Mouse (Mus musculus): ENCODE measurements around the gene Mmel1.

Mmel1 gene

DNA sequence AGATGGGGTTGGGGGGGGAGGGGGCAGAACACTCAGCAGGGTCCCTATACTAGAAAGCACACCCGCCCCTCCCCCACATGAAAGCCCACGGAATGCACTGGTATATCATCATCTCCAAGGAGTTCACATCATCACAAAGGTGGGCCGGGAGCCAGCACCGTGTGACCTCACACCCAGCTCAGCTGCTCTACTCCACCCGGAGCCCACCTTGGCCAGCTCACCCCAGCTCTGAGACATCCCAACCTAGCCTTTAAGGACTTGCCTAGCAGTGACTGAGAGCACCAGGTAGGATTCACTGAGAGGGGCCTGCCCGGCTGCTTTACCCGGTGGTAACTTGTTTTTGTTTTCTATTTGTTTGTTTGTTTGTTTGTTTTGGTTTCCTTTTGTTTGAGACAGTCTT lies at the start of gene Mmel1:
TSS of gene Mmel1 (plus strand) at position 146 of the 400 bp plus-strand sequence.
- no peak for DNase-seq

DNA sequence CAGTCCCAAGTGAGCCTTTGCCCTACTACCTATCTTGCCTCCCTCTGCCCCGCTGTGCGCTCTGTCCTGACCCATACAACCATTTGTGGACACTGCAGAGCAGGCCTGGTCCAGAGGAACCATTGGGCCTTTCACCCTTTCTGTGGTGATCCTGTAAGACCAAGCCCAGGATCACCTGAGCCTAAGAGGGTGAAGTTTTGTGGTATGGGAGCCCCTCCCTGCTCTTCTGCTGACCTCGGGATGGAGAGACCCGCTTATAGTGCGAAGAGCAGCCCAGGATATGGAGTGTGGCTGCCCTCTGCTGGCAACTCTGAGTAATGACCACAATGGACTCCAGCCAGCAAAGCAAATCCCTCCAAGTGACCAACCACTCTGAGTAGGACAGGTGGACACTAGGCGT lies 43.7 kb upstream of the Mmel1 start:
- DNase-seq = peak; percentile 81 to 89

DNA sequence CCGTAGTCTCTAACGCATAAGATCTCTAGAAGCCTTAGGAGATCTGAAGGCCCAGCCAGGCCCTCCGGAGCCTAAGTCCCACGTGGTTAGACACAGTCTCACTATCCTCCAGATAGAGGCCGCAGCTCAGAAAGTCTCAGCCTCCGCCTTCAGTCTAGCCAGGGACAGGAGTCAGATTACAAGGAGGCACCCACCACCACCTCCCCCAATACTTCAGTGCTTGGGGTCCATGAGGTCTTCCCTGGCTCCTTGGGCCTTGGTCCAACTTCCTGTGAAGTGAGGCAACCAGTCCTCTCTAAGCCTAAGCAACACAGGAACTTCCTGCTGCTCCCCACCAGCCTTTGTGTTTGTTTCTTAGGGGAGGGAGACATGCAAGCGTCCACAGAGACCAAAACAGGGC lies 43.2 kb upstream of the Mmel1 start:
- peak in 1 of 2 experiments; percentile 35 for DNase-seq

DNA sequence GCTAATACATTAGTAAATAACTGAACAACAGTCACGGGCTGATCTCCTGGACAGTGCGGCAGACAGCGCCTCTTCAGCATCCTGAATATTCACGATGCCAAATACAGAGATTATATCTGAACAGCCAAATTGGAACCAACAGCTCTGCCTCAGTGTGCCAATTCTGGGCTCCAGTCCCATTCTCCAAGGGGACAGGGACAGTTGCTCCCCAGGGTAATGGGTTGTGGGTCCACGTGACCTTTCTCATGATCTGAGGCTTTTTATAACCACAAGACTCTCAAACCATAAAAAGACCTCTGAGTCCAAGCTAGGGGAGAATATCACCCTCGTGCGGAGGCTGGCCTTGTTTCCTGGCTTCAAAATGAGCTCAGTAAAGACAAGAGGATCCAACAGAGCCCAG lies 42.2 kb upstream of the Mmel1 start:
- DNase-seq = peak; percentile 77 to 83

DNA sequence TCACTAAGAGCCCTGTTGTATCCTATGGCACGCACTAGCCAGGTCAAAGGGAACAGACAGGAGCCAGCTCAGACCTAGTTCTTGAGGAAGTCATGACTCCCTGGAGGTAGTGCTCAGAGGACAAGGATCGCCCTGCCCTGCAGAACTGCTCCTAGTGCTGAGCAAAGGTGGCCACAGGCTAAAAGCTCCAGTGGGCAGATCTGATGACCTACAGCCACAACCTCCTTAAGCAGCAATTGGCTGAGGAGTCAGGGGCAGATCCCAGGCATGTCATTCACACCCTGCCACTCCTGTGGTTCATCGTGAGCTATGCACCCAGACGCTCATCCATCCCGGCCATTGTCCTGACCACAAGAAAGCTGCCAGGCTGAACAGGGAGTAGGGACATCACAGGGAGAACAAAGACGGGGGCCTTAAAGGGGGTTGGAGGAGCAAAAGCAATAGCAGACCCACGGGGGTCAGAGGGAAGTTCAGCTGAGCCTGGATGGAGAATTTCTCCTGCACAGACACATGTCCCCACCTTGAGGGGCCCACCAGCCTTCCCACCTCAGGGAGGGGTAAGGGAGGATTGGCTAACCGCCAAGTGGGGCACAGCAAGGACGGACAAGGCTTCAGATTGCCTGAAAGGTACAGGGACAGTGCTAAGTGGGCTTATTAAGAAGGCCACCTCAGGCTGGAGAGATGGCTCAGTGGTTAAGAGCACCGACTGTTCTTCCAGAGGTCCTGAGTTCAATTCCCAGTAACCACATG lies 41.3 kb upstream of the Mmel1 start:
- DNase-seq = peak; percentile 38 to 48

DNA sequence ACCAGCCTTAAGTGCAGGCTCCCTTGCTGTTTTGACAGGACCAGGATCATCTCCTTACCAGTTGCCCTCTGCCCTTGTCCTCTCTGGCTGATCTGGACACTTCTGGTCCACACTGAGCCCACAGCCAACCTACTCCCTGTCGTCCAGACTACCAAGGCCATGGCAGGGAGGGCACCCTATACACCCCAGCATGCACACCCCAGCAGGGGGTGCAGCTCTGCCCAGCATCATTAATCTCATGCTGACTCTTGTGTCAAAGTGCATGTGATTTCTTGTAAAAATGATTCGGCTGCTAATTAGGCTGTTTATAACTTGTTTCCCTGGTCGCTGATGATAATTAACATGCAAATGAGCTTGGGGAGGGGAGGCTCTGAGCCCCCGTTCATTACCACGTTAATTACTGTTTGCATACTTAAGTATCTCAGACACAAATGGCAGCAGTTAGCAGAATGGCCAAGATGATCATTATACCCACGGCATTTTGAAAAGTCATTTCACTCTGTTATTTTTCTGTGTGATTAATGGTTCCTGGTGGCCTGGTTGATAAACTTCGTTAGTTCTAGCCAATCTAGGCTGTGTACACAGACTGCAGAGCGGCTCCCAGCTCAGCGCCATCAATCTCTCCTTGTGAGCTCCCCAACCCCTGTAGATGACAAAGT lies 37.3 kb upstream of the Mmel1 start:
- no peak for DNase-seq

DNA sequence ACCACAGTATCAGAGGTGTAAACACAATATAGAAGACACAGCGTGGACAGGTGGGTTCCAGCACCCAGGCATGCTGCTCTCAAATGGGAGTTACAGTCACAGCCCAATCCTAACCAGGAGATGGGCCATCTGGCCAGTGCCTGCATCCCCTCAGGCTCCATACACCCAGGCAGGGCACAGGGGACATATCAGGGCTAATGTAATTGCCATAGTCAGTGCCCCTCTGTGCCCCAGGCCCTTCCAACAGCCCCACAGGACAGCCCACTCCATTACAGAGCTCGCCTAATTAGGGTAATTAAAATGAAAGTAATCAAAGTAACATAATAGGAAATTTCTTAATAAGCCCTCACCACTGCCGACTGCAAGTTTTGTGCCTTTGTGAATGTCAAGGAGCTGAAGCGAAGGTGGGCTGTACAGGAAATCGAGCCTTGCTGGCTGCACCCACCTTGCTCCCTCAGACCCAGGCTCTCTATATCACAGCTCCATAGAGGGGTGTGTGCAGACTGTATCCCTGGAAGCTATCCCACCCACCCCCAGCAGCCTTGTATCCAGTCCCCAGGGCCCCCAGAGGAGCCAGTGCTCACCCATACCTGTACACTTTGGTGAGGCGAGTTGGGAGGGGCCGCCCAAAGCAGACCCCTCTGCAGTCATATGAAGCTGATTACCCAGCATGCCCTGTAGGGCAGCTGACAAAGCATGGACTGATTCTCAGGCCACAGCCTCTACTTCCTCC lies 33.0 kb upstream of the Mmel1 start:
- no peak for DNase-seq

DNA sequence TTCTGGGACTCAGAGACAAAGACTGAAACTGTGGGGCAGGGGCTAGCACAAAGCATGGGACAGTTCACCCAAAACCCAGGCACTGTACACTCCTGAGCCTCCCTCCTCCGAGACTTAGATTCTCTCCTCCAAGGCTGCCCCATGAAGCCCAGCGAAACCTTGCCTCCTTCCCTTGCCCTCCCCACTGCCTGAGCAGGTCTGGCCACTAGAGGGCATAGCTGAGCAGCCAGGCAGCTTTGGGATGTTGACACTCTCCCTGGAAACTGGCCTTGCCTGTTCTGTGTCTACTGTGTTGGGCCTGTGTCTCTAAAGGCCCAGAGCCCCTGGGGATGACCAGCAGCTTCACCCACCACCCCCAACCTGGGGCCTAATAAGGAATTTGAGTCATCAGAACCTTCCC lies 32.2 kb upstream of the Mmel1 start, which contains the start of gene Ttc34:
TSS of gene Ttc34 (plus strand) at position 290 of the 400 bp plus-strand sequence.
- peak; percentile 72 to 75 for DNase-seq

DNA sequence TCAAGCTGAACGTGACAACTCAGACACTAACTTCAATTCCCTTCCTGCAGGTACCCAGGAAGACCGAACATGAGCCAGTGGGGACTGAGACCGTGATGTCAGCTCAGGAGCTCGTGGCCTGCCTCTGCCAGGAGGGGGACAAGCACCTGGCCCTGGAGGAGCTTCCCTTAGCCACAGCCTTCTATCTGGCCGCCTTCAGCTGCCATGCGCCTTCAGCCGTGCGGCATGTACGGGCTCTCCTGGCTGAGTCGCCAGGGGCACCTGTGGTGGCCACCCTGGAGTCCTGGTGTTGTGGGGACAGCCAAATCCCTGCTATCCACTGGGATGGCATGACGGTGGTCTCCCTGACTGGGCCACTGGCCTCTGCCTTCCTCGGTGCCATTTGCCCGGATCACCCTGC lies 30.6 kb upstream of the Mmel1 start:
- DNase-seq = no peak

DNA sequence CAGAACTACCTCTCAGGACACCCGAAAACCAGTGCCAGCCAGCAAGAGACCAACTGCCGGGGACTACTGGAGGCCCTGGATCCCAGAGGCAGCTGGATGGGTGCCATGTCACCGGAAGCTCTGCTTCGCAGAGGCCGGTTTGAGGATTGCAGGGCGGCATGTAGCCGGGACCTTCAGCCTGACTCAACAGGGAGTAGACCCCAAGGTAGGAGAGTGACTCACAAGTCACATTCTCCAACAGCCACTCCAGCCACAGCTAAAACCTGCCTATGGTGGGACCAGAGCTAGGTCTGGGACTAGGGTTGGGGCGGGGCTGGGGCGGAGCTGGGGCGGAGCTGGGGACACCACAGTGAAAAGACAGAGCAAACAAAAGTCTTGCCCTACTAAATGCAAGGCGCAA lies 30.0 kb upstream of the Mmel1 start:
- no peak for DNase-seq

DNA sequence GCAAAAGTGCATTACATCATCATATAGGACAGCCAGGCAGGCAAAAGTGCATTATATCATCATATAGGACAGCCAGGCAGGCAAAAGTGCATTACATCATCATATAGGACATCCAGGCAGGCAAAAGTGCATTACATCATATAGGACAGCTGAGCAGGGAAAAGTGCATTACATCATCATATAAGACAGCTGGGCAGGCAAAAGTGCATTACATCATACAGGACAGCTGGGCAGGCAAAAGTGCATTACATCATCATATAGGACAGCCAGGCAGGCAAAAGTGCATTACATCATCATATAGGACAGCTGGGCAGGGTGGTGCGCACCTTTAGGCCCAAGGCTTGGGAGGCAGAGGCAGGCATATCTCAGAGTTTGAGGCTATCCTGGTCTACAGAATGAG lies 16.7 kb upstream of the Mmel1 start:
- no peak for DNase-seq

DNA sequence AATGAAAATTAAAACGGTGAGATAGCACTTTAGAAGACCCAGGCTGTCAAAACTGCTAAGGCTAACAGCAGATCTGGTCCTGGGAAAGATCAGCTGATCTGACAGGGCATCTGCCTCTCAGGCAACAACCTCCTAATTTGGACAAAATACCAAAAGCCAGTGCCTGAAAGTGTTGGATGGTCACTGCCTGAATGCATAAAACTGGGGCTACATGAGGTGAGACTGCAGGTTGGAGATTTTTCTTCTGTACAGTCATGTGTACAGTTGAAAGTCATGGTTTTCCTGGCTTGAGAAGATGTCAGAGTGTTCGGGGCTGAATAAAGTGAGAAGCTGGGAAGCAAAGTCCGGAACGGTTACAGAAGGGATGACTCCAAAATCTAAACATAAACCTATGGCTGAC lies 15.5 kb upstream of the Mmel1 start:
- peak in 1 of 2 experiments; percentile 0 for DNase-seq

DNA sequence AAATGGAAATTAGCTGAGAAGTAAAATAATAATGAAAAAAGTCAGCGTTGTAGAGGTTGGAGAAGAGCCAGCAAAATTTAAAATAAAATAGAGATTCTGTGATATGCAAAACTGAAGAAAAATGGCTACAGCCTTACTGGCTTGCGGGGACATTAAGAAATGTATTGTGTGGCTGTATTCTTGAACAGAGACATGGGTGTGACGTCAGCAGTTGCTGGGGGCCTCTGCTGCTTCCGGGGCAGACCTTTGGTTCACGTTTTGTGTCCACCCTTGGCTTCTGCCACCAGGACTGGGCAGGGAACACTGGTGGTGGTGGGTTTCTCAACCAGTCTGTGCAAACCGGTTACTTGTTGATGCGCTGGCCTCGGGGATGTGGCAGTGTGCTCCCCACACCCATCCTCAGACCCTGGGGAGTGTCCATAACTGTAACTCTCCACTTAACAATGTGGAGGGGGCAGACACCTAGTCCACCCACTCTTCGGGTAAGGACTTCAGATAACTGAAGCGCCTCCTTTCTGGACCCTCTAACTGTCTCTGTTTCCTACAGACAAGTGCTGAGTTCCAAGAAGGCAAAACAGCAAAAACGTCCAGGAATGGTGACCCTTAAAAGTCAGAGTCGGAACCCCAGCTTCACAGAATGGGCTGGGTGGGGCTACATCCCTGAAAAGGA lies 14.6 kb upstream of the Mmel1 start:
- DNase-seq = peak in 1 of 2 experiments; percentile 29

DNA sequence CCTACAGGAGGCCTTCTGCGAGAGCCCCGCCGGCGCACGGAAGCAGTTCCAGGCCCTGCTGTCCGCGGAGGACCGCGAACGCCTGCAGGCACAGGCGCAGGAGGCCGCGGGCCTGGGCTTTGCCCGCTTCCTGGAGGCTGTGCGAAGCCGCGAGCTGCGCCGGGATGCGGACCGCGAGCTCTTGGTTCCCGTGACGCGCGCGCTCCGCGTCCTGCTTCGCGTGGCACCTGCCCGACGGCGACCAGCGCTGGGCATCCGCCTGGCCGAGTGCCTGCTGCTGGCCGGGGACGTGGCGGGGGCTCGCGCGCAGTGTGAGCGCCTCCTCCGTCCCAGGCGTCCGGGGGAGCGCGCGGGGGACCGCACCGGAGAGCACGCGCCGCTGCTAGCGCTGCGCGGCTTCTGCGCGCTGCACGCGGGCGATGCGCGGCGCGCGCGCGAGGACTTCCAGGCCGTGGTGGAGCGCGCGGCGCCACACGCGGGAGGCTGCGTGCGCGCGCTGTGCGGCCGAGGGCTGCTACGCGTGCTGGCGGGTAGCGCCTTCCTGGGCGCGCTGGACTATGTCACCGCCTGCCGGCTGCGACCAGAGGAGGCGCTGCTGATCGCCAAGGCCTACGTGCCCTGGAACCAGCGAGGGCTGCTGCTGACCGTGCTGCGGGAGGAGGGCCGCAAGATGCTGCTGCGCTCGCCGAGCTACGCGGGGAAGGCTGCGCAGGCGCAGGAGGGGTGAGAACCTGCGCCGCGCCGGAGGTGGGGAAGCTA lies 13.5 kb upstream of the Mmel1 start:
- DNase-seq = peak; percentile 94 to 95

DNA sequence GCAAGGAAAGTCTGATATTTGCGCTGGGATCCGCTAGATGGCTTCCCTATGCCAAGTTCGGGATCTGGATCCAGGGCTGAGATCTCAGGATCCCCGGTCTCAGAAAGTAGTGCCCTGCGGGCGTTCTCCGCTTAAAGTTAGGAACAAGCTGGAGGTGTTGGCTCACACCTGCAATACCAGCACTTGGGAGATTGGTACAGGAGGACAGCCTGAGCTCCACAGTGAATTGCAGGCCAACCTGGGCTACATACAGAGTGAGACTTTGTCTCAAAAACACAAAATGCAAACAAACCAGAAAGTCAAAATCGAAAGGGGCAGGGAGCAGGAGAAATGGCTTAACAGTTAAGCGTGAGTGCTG lies 12.9 kb upstream of the Mmel1 start:
- DNase-seq = no peak

DNA sequence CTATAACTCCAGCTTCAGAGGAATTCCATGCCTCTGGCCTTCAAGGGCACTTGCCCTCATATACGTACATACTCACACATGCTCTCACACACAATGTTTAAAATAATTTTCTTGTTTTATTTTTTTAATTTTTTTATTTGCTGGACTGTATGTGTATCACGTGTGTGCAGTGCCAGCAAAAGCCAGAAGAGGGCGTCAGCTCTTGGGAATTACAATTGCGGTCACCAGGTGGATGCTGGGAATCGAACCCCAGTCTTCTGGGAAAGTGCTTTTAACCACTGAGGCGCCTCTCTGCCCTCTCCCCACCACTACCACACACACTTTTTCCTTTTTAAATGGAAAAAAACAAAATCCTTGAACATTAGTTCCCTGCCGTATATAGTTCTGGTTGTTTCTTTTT lies 12.5 kb upstream of the Mmel1 start:
- DNase-seq = peak; percentile 39 to 58

DNA sequence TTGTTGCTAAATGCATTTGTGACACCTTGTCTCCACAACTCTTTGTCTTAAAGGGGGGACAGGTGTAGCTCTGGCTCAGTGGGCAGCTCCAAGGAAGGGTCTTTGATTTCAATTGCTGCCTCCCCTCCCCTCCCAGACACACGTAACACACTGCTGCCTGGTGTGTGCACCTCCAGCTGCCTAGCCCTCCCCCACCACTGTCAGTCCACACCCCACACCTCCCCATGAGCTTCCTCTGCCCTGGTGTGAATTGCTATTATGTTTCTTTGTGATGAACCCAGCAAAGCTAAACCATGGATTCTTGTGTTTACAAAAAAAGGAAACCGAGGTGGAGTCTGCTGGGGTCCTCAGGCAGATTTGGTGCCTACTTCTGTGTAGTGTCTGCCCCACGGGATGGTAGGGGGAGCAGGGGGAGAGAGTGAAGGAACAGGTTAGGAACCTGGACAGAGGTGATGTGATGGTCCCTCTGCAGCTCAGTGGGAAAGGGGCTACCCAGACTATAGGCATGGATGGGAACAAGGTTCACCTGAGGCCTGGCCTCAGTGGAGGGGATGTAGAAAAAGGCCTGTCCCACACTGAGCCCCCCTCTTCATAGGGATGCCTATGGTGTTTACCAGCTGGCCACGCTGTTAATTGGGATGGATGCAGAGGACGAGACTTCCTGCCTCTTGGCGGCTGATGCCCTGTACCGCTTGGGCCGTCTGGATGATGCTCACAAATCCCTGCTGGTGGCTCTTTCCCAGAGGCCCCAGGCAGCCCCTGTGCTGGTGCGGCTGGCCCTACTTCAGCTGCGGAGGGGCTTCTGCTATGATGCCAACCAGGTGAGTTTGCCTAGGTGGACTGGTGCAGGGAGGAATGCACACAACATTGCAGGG lies 11.8 kb upstream of the Mmel1 start:
- peak in 1 of 2 experiments; percentile 13 for DNase-seq

DNA sequence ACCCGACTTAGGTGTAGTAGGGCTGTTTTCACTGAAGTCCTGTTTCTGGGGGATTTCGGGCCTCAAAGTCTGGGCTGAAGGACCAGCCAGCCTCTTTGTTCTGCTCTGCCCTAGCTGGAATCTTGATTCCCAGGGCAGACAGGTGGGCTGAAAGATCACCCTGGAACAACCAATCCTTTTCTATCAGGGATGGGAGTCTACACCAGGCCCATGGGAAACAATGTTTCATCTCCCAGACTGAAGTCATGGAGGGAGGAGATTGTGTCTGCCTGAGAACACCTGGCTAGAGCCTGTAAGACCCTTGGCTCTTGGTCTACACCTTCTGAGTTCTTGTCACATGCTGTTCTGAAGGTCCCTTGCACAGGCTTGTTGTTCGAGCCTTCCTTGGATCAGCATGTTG lies 10.8 kb upstream of the Mmel1 start:
- no peak for DNase-seq

DNA sequence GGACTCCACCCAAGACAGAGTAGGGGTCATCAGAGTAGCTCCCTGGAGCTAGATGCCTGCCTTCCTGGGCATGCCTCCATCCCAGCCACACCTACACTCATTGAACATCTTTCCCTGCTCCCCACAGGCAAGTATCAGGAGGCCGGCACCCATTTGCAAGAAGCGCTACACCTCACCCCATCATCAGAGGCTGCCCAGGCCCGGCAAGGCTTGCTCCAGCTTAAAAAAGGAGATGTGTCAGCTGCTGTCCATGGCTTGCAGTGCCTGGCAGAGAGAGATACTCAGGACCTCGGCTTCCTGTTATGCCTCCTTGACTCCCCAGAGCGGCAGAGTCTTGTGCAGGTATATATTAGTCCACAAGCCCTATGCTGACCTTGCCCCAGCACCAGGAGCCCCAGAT lies 7.4 kb upstream of the Mmel1 start:
- DNase-seq = no peak

DNA sequence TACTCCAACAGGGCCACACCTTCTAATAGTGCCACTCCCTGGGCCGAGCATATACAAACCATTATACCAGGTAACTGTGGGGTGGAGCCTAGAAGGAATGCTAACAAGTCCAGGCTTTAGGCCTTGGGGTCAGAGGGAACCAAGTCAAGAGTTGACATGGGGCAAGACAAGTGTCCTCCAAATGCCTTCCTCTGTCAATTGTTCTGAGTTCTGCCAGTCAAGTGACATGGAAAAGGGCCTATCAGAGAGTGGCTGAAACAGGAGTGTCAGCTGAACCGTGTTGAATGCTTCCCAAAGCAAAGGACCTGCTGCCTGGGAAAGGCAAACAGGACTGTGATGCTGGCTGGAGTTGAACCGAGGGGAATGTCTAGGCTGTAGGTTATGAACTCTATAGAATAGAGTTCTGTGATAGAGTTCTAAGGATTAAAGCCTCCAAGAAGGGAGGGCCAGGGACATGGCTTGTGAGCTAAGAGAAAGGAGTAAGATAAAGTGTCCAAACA lies 5.9 kb upstream of the Mmel1 start:
- peak in 1 of 2 experiments; percentile 2 for DNase-seq

DNA sequence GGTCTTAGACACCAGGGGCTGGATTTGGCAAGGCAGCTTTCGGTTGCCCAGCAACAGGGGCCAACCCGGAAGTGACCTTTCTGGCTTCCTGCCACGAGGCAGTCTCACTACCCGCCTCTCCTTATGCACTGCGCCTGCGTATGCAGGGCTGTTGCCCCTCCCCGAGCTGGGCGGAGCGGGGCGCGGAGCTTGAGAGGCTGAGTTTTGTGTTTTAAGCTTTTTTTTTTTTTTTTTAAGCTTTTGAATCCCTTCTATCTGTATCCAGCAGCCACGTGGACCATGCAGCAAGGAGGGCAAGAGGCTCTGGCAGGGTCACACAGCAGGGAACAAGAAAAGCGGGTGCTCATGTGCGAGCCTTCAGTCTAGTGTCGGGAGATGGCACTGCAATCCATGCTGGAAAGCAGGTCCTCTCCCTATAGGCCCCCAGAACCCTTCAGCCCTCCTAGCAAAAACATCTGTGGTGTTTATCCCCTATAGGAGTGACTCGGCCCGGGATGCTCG lies 5.1 kb upstream of the Mmel1 start:
- peak; percentile 96 for DNase-seq

Data from cerebellum, postnatal 10 days (tissue).